Mouse (Mus musculus) T-helper 1 cell (primary cell): Measurements from ENCODE around the gene Gm17387.

ENCODE experiments used
- in situ Hi-C: fragments of 300-600 bp; cut with MboI, MseI; formaldehyde crosslinking; loops from one replicate; pipeline ENCODE4 v1.15.1; 2025; ENCODE audit warnings: high pct_unique_total_duplicates

The Gm17387 gene

DNA sequence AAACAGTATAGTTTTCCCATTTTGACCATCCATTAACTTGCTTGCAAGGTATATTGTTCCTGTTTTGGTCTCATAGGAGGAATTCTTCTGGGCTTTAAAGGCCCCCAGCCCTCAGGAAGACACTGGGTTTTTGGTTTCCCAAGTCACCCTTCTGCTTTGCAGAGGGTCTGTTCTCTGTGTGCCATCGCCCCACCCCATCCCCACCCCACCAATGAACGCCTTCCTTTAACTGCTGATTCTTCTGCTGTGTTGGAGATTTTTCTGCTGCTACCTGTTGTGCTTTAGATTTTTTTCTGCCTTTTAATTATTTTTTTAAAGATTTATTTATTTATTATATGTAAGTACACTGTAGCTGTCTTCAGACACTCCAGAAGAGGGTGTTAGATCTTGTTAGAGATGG, at the start of gene Gm17387:
TSS of gene Gm17387 (plus strand) at position 301 of the 400 bp plus-strand sequence.
- in situ Hi-C loops: no loop called here

DNA sequence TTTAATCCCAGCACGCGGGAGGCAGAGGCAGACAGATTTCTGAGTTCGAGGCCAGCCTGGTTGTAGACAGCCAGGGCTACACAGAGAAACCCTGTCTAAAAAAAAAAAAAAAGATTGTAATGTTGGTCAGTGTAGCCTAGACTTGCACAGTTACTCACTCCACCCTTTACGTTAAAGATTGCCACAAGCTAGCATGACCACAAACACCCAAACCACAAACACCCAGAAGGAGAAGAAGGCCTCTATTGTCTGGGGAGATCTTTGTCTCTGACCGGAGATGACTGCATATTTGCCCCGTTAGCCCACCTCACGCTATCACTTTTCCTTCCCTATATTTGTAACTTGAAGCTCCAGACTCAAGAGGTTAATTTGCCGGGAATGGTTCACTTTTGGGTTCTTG, 47.2 kb upstream of the Gm17387 start:
- in situ Hi-C loops: no loop called here

DNA sequence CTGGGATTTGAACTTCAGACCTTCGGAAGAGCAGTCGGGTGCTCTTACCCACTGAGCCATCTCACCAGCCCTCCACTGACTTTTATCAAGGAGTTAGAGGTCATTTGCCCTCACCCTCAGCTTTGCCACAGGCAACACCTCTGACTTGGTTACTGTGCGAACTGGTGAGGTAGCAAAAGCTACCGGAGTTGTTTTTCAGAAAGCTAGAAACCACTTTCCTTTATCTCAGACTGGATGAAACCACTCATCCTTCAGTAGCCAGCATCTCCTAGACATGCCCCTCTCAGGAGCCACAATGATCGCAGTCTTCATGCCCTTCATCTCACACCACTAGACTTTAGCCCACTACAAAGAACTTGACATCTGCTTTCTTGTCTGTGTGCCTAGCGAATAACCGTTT, 46.0 kb upstream of the Gm17387 start:
- in situ Hi-C loops: no loop called here

DNA sequence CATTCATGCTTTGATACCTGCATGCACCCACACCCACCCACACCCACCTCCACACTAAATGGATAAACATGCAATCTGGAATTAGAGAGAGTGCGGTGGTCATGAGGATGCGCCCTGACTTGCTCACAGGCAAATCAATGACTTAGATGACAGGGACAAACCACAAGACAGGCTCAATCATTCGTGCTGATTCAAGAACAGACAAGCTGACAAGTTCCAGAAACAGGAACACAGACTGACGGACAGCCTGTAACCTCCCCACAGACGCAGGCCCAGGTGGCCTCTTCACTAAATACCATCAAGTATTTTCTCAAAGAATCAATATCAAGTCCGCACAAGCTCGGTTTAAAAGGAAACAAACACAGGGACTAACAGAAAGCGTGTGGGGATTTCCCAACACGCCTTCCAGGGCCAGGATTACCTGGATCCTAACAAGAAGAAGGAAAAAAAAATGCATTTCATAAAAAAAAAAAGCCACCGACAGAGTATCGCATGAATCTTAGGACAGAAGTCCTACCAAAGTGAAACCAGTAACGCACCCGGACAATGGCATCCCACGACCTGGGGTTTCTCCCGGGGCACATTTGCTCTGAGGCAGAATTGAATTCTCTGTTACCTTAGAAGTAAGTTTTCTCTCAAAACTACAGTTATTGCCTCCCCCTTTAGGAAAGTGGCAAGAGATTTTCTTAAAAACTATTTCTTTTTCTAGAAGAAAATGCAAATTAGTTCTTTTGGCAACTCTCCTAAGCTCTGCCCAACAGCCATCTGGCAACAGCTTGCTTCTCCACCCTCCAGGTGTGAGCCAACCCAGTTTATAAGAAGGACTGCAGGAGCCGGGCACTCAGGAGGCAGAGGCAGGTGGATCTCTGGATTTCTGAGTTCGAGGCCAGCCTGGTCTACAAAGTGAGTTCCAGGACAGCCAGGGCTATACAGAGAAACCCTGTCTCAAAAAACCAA, 41.5 kb upstream of the Gm17387 start:
- in situ Hi-C loops: no loop called here

DNA sequence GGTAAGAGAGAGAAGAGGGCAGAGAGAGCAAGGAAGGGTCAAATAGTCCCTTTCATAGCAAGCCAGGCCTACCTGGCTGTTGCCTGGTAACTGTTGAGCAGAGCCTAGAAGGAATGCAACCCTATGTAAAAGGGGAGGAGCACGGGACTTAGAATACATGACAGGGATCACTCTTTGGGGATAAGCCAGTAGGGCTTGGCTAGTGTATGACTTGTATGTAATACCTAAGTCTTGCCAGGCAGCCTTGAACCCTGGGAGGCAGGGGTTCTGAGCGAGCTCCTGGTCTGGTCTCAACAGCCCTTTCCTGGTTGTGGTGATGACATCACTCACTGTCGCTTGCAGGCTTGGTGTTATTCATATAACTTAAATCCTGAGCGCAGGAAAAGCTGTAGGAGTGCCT, 39.9 kb upstream of the Gm17387 start:
- in situ Hi-C loops: no loop called here

DNA sequence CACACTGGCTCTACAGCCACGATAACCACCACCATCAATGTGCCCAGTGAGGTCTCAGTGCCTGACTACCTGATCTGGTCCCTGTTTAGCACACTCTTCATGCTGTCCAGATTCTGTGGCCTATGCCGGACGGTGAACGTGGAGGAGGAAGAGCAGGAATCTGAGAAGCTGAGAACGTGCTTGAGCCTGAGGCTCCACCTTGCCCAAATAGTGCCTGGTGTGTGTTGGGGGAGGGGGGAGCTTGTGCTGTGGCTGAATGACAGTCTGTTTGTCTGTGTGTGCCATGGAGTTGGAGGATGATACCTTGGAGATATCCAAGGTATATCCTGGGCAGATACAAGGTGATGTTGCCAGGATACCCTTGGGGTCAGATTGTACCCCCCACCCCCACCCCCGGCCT, 38.7 kb upstream of the Gm17387 start:
- in situ Hi-C loops: no loop called here

DNA sequence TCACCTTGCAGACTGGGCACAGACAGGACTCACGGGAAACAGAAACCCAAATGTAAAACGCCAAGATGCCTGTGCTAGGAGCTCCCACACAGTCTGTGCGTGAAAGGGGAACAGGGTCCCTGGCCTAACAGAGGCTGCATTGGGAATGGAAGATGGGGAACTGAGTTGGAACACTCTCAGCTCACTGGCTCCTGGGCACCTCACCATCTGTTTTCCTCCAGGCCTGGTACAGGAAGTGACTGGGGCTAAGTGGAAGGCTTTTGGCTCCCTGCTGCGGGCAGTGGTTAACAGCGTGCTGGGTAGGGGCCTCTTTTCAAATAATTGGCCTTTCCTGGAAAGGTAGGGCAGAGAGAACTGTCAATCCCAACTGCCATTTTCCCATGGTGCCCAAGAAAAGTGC, 38.3 kb upstream of the Gm17387 start:
- in situ Hi-C loops: no loop called here

DNA sequence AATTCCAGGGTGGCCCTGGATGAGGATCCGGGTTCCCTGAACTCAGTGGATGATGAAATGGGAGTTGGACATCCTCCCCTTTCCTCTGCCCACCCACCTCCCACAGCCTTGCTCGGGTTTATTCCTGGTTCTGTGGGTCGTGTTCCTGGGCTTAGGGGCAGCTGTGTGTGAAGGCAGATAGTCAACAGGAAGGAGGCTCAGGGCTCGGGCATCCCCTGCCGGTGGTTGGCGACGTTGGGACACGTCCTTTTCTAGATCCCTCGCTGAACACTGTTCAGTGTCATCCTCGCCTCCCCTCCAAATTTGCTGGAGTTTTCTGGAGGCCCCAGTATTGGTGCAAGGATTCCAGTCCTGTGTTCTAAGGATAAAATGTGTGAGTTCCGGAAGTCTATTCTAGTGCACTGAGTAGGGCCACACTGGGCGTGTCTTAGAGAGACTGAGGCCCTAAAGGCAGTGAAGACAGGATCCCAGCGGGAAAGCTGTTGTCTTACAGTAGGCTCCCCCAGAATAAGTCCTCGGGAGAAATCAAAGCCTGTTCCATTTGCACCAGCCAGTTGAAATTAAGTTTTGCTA, 37.7 kb upstream of the Gm17387 start:
- in situ Hi-C loops: no loop called here

DNA sequence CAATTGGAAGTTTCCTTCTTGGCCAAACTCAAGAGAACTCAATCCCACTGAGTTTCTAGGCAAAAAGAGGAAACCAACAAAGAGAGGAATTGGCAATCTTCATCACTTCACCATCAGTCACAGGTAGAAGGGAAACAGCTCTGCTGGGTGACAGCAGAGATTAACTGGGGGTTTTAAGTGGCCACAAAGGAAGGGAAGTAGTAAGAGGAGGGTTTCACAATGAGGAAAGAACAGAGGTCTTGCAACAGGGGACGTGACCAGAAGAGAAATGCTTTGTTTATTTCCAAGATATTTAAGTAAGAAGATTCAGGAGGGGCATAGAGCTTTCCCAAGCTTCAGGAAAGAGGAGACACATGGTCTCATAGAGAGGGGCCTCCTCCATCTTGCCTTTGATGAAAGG, 31.1 kb upstream of the Gm17387 start:
- in situ Hi-C loops: no loop called here

DNA sequence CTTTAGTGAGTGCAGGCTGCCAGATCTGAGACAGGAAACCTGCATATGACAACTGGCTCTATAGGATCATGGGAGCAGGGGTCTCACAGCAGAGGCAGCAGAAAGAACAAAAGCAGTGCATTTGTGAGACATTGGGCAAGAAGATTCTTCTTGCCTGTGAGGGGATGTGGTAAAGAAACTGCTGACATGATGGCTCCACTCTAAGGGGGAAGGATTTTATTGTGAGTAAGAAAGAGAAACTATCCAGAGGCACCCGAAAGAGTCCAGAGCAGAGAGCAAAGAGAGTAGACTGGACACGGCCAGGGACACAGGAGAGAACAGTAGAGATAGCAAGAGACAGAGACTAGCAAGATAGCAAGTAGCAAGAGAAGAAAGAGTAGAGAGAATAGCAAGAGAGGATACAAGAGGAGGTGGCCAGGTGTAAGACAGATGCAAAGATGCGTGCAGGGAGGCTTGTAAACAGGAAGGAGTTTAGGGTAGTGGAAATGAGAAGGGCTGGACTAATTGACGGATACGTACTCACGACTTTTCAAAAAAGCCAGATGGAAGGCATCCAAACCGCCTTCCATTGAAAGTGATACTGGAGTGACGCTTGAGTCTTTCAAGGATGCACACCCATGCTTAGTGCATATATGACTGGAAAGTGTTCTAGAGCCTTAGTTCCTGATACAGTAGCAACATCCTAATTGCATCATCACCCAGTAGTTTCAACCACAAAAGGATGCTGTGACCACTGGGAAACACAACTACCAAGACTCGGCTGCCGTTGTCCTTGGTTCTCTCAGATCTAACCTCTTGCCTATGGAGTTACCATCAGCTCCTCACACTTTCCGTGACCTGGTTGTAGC, 29.9 kb upstream of the Gm17387 start:
- in situ Hi-C loops: no loop called here

DNA sequence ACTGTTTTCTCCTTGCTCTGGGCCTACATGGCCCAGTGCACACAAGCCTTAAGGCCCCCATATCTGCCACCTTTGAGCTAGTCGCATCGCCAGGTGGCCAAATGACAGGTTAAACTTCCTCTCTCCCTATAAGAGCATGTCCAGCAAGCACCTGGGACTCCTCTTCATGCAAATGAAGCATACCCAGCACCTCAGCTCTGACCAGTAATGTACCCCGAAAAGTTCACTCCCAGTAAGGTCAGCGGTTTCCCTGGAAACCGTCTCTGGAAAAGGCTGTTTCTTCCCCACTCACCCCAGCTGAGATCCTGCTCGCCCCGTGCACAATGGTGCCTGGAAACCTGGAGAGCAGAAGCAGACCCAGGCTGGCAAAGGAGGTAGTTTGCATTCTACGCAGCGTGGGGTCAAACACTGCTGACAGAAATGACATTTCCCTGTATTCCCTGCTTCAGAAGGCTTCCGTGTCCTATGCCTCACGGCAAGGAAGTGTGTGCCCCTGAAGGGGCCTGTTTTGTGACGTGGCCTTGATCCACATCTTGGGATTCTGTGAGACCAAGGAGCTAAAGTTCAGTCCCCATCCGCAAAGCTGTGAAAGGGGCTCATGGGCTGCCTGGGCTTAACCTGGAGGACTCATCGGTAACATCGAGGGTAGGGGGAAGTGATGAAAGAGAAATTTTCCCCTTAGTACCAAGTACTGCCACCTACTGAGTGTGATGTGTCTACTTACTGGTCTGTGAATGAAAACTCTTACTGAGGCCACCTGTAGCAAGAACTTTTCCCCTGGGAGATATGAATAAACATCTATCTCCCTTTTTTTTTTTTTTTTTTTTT, 27.8 kb upstream of the Gm17387 start:
- in situ Hi-C loops: no loop called here

DNA sequence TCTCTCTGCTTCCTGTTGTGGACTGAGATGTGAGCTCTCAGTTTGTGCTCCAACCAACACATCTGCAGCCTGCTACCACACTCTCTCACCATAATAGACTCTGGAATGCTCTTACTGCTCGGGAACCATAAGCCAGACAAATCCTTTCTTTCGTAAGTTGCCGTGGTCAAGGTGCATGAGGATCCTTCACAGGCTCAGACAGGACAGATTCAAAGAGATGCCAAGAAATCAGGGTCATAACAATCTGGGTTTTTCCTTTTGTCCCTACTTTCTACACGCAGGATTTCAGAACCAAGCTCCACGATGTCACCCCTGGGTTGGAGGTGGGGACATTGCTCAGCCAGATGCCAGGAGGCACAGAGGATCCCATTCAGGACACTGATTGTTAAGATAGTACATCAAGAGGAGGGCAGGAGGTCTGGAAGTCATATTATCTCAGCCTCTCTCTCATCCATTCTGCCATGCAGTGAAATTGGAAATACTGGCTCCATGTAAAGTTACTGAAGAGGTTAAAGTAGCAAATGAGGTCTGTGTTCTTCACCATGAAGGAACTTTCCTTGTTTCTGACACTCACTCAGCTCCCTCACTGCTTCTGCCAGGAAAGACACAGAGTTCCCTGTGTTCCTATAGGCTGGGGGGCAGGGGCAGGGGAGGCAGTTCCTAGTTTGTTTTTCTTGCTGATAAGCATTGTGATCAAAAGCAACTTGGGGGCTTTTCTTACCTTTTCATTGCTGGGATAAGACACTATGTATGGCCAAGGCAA, 25.5 kb upstream of the Gm17387 start:
- in situ Hi-C loops: no loop called here

DNA sequence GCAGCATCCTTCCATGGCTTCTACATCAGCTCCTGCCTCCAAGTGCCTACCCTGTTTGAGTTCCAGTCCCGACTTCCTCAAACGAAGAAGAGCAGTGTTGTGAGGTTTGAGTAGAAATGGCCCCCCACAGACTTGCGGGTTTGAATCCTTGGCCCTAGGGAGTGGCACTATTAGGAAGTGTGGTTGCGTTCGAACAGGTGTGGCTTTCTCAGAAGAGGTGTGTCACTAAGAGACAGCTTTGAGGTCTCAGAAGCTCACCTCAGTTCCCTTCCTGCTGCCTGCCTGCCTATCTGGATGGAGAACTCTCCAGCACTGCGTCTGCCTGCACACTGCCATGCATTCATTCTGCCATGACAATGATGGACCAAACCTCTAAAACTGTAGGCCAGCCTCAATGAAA, 22.5 kb upstream of the Gm17387 start:
- in situ Hi-C loops: no loop called here

DNA sequence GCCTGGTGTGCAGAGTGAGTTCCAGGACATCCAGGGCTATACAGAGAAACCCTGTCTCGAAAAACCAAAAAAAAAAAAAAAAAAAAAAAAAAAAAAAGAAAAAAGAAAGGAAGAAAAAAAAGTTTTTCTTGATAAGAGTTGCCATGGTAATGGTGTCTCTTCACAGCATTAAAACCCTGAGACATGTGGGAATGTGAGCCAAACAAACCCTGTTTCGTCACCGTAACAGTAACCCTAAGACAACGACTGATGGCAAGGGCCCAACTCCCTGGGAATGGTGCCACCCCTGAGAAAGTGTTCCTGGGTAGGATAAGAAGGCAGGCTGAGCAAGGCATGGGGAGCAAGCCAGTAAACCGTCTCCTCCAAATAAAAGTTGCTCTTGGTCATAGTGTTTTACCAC, 22.0 kb upstream of the Gm17387 start:
- in situ Hi-C loops: no loop called here

DNA sequence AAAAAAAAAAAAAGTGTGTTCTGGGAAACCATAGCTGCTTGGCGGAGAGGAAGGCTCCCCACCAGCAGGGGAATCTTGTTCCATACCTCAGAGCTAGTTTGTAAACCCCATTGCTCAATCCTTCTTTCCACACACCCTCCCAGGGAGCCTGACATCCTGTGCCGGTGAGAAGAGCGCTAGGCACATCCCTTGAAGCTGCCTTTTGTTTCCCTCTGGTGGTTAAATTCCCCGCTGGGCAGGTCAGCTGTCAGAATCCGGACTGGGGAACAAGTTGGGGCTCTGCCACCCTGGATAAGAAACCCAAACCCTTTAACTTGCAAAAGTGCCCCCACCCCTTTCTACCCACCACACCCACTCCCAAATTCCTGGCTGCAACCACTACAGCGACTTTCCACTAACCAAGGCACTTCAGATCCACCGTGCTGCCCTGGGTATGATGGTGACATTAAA, 20.6 kb upstream of the Gm17387 start:
- in situ Hi-C loops: no loop called here

DNA sequence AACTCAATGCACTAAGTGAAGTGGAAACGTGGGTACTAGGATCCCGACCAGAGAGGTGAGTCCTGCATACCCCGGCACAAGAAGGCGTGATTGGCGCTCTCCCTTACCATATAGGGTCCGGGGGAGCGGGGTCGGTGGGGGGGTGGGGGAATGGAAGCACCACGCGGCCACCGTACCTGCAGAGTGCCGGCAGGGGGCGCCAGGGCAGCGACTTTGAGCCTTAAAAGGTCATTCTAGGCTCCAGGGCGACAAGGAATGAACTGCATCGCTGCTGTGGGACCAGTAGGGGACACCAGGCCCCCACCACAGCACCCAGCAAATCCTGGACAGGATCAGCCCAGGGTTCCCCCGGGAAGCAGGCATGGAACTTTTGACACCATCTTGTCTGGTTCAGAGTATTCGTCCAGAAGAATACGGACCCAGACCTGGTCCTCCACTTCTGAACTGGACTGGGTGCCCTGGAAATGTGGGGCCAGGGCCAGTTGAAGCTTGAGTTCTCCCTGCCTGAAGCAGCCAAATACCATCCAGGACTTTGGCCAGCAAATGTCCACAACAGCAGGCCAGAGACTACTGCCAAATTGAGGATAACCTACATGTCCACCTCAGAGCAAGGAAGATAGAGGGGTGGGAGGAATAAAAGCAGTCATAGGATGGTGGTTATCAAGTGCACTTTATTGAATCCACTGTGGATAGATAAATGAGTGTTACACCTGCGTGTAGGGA, 19.8 kb upstream of the Gm17387 start:
- in situ Hi-C loops: no loop called here

DNA sequence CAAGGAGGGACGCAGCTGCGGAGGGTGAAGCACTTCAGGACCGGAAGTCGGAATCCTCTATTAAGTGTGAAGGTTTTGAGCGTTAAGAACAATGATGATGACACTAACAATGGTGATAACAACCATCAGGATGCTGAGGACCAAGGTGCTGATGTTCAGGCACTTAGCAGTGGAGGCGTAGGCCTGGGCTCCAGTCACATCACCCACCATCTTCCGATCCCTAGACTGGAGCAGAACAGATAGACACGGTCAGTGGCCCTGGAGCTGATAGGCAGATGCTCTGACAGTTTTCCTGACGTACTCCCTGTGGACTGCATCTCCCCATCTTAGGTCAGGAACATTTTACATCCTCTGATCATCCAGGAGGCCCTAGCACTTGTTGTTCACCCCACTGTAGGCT, 19.3 kb upstream of the Gm17387 start:
- in situ Hi-C loops: loop anchor here (5.0 kb wide), 1 partner anchor 38 kb away; no protein-coding TSS in a partner anchor

DNA sequence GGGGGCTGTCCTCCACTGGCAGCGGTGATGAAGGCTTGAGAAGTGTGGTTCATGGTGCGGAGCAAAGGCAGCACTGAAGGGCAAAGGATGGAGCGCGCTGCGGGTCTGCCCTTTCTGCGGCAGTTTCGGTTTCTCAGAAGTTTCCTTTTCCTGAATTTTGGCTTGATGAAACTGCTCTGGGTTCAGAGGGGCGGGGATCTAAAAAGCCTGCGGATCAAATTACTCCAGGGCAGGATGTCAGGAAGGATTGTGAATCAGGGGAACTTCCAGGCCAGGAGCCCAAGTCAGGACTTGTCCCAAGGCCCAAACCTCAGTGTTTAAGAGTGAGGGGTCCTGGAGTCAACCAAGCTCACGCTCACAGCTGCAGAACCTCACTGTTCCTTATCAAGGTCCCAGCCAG, 18.3 kb upstream of the Gm17387 start, which contains the start of gene Ifitm3:
TSS of gene Ifitm3 (minus strand) at position 178 of the 400 bp plus-strand sequence.
- in situ Hi-C loops: loop anchor here (5.0 kb wide), 1 partner anchor 37 kb away; no protein-coding TSS in a partner anchor

DNA sequence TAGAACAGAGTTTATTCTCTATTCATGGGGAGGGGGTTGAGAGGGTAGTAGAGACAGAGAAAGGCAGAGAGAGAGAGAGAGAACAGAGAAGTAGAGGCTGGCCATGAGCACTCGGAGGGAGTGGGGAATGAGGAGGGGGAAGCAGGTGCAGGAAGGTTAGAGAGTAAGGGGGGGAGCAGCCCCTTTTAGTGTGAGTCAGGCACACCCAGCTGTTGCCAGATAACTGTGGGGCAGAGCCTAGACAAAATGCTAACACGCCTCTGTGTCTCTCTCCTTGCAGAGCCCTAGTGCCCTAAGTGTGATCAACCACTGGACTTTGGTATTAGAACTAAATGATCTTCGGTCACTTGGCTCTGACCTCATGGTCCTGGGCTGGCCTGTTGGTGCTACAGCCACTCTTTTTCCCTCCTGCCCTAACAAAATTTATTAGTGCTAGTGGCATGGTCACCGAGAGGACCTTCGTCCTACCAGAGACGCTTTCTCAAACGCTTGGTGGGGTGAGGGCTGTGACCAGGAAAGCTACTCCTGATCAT, 17.6 kb upstream of the Gm17387 start:
- in situ Hi-C loops: loop anchor here (5.0 kb wide), 1 partner anchor 36 kb away; no protein-coding TSS in a partner anchor
